Mouse (Mus musculus) heart, embryonic 10.5 days (tissue): Measurements from ENCODE around the gene Ctnna3. TPM values are rescaled to one million over a fixed set of nuclear protein-coding genes. Genes with fewer than 3 reads are reported as not detected.

Experiments
- DNase-seq: peaks from one replicate; pipeline ENCODE4 v3.0.0-alpha.2; 2017; ENCODE audit warnings: low spot score
- H3K27ac ChIP-seq: fragments of 300-500 bp; sonication (generic); 2 replicates; pipeline ENCODE4 v1.5.1; 2016; ENCODE audit warnings: mild to moderate bottlenecking
- H3K27me3 ChIP-seq: fragments of 300-500 bp; sonication (generic); 2 replicates; pipeline ENCODE4 v1.6.1; 2016; ENCODE audit warnings: mild to moderate bottlenecking; ENCODE audit not compliant: poor library complexity, insufficient read depth, severe bottlenecking
- H3K36me3 ChIP-seq: fragments of 300-500 bp; sonication (generic); 2 replicates; pipeline ENCODE4 v1.6.1; 2016; ENCODE audit warnings: mild to moderate bottlenecking, moderate library complexity
- H3K4me1 ChIP-seq: fragments of 300-500 bp; sonication (generic); 2 replicates; pipeline ENCODE4 v1.6.1; 2016; ENCODE audit warnings: mild to moderate bottlenecking
- H3K4me3 ChIP-seq: fragments of 300-500 bp; sonication (generic); 2 replicates; pipeline ENCODE4 v1.5.1; 2016; ENCODE audit warnings: mild to moderate bottlenecking, moderate library complexity
- H3K9me3 ChIP-seq: fragments of 300-500 bp; sonication (generic); 2 replicates; pipeline ENCODE4 v1.6.1; 2016; ENCODE audit warnings: mild to moderate bottlenecking, moderate library complexity
- WGBS: fragments of 180-500 bp; shearing (Covaris S2); methylation state at CpG from one replicate; pipeline ENCODE4 v1.1.7; 2016; 5-methylcytosine and 5-hydroxymethylcytosine counted together
- polyA plus RNA-seq: library from polyadenylated mRNA; unstranded; fragments of >200 nt; fragmentation: Nextera tagmentation; extraction: Ambion mirVana; gene quantifications from 2 replicates; pipeline ENCODE4 v1.2.1, GENCODE M21; 2016

Ctnna3 gene
- polyA plus RNA-seq, 1 experiment from 2014 or later = 14.2 TPM

DNA sequence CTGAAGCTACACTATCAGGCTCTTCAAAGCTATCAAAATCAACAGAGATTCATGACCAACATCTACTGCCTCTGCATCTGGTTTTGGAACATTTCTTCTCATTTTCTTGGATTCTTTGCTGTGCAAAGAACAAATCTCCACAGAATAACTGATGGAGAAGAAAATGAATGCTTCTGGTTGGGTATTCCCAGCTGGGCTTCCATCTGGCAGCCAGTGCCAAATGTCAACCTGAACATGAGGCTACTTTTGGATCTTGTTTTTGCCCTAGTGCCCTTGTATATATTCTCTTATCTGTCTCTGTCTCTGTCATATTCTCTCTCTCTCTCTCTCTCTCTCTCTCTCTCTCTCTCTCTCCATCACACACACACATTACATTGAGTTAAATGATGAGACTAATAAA is 601.0 kb downstream of the Ctnna3 start:
- Histone ChIP-seq H3K4me1 (no peaks in the 10 kb centered on the region), H3K27me3 (no peaks in the 10 kb centered on the region), H3K36me3 (no peaks in the 10 kb centered on the region), H3K9me3 (no peaks in the 10 kb centered on the region), H3K4me3 (no peak overlapping the region), H3K27ac (no peak overlapping the region)
- DNase-seq = no peak

DNA sequence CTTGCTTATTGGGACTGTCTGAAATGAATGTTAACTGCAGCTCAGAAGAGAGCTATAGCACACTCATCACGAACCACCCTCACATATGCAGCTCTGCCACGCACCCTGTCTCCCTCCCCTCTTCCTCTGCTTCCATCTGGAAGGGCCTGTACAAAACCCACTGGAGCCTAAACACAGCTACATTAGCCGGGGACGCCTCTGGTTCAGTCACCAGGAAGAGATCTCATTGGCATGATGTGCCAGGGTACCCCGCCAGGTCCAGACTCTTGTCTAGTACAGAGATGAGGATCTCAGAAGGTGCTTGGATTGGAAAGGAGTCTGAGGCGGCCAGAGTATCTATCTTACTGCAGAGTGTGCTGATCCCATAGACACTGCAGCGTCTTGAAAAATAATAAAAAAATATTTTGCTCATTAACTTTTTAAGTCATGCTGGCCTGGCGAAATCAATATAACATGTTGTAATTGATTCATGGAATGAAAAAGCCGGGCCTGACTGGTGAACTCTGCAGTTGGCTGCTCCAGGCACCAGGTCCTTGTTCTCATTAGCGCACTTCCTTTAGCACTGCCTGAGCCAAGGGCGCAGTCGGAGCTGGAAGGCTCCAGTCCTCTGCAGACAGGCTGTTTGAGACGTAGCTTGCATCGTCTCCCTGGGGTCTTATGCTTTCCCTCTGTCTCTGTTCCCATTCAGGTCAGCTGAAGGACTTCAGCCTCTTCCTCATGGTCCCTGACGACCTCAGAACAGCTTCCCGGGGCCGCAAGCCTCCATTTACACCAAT is 610.0 kb downstream of the Ctnna3 start:
- Histone ChIP-seq H3K36me3 (no peaks in the 10 kb centered on the region), H3K4me3 (no peak overlapping the region), H3K9me3 (no peaks in the 10 kb centered on the region), H3K4me1 (peaks cover 11% of the 10 kb centered on the region; the same call in 1 of the 2 replicates), H3K27ac (0 out of 2 replicates have a peak overlapping the region, but pooled peaks have one; percentile 37), H3K27me3 (no peaks in the 10 kb centered on the region)
- DNase-seq = no peak
- WGBS = 73% methylated on average over 17 of the region's 17 CpGs

DNA sequence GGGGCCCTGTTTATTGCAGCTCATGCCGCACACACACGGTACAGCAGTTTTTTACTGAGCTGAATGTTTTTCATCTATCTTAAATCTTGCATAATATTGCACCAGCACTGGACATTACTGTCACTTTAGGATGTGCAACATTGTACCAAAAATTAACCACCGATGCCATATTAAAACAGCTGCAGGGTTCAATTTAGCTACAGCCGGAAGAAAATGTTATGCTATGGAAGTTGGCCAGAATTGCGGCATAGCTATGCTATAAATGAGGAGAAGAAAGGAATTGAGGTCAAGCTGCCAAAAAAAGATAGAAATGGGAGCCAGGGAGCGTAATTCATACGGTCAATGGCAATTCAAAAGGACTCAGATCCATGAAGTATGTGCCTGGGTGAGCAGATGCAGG is 611.3 kb downstream of the Ctnna3 start:
- DNase-seq = no peak
- Histone ChIP-seq H3K9me3 (no peaks in the 10 kb centered on the region), H3K27ac (no peak overlapping the region), H3K4me3 (no peak overlapping the region), H3K27me3 (no peaks in the 10 kb centered on the region), H3K36me3 (no peaks in the 10 kb centered on the region), H3K4me1 (peaks cover 11% of the 10 kb centered on the region; the same call in 1 of the 2 replicates)
- WGBS = 89% methylated on average over 7 of the region's 7 CpGs

DNA sequence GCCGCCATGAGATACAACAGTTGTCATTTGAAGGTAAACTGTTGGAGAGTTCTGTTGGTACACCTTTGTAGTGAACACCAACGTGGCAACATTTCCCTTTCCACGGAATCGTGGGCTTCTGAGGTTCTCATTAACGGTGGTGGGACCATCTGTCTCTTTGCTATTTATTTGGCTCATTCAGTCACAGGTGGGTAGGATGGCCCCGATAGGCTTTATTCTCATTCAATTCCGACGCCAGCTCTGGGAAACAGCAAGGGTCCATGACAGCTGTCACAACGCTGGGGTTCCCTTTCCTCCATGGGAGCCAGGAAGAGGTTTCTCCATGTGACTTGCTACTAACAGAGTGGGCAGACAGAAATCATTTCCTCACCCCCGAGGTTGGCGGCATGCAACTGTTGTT is 612.0 kb downstream of the Ctnna3 start:
- Histone ChIP-seq H3K9me3 (no peaks in the 10 kb centered on the region), H3K4me3 (no peak overlapping the region), H3K27ac (no peak overlapping the region), H3K36me3 (no peaks in the 10 kb centered on the region), H3K27me3 (no peaks in the 10 kb centered on the region), H3K4me1 (peaks cover 11% of the 10 kb centered on the region; the same call in 1 of the 2 replicates)
- WGBS = 86% methylated on average over 11 of the region's 11 CpGs
- no peak for DNase-seq

DNA sequence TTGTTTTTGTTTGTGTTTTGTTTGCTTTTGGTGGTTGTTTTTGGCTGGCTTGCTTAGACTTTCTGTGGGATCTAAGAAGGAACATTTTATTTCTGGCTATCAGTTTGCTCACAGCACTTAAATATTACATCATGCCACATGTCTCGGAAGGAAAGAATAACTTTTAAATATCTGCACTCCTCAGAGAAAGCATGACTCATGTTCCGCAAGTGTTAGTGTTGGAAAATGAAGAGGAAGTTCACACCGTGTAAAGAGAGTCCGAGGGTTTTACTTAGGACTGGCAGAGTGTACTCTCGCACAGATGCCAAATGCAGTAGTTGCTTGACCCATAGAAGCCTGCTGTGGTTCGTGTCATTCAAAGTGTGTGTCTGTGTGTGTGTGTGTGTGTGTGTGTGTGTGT is 619.3 kb downstream of the Ctnna3 start:
- H3K4me3 ChIP-seq = no peak overlapping the region
- no peaks in the 10 kb centered on the region for H3K27me3 ChIP-seq
- 82% methylated on average over 6 of the region's 6 CpGs for WGBS
- no peaks in the 10 kb centered on the region for H3K4me1 ChIP-seq
- no peak for DNase-seq
- H3K36me3 ChIP-seq = no peaks in the 10 kb centered on the region
- H3K27ac ChIP-seq = no peak overlapping the region
- H3K9me3 ChIP-seq = no peaks in the 10 kb centered on the region

DNA sequence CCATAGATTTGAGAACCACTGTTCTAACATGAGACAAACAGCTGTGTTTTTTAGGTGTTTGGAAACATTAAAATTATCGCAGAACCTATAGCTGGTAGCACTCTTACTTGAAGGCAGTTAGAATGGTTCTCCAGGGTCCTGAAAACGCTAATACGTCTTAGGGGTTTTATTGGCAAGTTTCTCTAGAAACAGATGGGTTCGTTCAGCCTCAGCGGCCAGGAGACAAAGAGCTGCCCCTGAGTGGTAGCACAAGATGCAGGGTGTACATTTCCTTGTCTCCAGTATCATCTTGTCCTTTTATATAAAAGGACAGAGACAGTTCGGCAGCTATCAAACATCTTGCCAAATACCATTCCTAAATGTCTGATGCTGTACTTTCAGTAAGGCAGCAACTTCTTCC is 620.0 kb downstream of the Ctnna3 start:
- no peaks in the 10 kb centered on the region for H3K4me1 ChIP-seq
- H3K27me3 ChIP-seq = no peaks in the 10 kb centered on the region
- no peaks in the 10 kb centered on the region for H3K9me3 ChIP-seq
- H3K36me3 ChIP-seq = no peaks in the 10 kb centered on the region
- WGBS = 85% methylated on average over 6 of the region's 6 CpGs
- DNase-seq = no peak
- no peak overlapping the region for H3K4me3 ChIP-seq
- no peak overlapping the region for H3K27ac ChIP-seq

DNA sequence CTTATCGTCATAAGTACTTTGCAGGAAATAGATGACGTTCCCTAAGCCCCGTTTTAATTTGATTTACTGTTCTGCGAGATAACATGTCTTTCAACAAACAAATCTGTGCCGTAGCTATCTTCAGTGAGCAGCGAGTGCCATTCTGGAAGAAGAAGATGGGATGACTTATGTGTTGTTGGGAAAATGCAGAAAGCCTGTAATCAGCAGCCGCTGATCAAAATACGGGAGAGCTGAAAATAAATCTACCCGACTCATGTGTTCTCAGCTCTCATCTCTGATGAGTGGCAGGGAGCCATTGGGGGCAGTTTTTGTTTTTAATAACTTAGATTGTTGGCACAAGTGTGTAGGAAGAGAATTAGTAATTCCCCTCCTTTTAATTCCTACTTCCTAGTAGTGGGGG is 633.8 kb downstream of the Ctnna3 start:
- no peak overlapping the region for H3K4me3 ChIP-seq
- no peaks in the 10 kb centered on the region for H3K36me3 ChIP-seq
- H3K4me1 ChIP-seq = peaks cover under 1% of the 10 kb centered on the region; the same call in 1 of the 2 replicates
- no peak for DNase-seq
- WGBS = 74% methylated on average over 9 of the region's 9 CpGs
- no peak overlapping the region for H3K27ac ChIP-seq
- no peaks in the 10 kb centered on the region for H3K9me3 ChIP-seq
- H3K27me3 ChIP-seq = no peaks in the 10 kb centered on the region

DNA sequence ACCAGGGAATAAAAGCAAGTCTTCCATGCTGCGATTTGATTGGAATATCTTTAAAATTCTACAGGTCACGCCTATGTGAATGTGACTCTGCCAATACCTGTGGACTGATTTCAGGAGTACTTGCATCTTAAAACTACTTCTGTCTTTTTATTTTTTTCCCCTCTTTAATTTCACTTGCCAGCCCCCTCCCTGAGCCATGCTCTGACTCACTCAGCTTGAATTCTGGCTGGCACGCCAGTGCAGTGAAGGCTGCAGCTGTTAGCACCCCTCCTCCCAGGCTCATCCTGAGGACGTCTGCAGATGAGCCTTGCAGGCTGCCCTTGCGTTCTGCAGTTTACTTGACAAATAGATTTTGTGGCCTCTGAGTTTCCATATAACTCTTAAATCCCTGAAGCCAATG is 646.0 kb downstream of the Ctnna3 start:
- Histone ChIP-seq H3K27me3 (no peaks in the 10 kb centered on the region), H3K36me3 (no peaks in the 10 kb centered on the region), H3K4me1 (peaks cover 10% of the 10 kb centered on the region; the same call in 1 of the 2 replicates), H3K4me3 (no peak overlapping the region), H3K27ac (no peak overlapping the region), H3K9me3 (no peaks in the 10 kb centered on the region)
- no peak for DNase-seq
- WGBS = 37% methylated on average over 5 of the region's 5 CpGs

DNA sequence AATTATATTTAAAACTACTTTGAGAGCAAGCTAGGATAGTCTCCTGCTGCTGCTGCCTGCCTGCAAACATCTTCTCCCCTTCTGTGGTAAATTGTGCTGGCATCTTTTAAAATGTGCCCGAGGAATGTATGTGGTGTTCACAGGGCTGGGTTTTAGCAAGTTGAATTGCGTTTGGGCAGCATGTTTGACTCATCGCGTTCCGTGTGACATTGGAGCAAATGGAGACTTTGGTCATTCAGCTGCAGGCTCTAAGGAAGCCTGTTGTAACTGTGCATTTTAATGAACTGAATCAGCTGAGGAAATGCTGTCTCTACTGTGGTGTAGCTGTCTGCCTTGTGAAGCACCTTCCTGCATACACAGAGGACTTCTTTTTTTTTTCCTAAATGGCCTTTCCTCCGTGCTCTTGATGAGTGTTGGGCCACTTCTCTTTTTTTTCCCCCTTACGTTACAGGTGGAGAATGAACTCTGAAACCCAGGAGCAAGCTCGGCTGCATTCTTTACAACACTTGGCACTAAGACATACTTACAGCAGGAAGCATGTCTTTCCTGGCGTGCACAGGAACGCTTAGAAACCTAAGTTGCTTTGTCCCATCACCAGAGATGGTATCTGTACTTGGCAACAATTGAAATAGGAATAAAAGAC is 646.6 kb downstream of the Ctnna3 start:
- no peak overlapping the region for H3K4me3 ChIP-seq
- WGBS = 52% methylated on average over 10 of the region's 10 CpGs
- H3K4me1 ChIP-seq = peaks cover 10% of the 10 kb centered on the region; the same call in 1 of the 2 replicates
- no peaks in the 10 kb centered on the region for H3K9me3 ChIP-seq
- no peak for DNase-seq
- no peaks in the 10 kb centered on the region for H3K27me3 ChIP-seq
- H3K27ac ChIP-seq = no peak overlapping the region
- no peaks in the 10 kb centered on the region for H3K36me3 ChIP-seq

DNA sequence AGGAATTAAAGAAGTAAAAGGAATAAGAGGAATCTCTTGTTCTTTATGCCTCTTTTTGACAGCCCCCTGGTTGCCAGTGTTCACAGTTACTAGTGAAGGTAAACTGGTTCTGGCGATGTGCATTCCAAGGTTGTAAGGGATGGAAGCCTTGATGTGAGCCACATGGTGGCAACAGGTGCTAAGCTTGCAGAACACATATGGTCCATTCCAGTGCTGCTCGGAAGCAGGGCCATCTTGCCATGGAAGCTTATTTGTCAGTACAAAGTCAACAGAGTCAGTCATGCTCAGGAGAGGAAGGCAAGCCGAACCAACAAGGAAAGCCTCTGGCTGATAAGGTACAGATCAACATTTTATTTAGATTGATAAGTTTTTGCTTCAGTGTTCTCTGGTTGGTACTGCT is 652.4 kb downstream of the Ctnna3 start:
- Histone ChIP-seq H3K36me3 (no peaks in the 10 kb centered on the region), H3K4me1 (peaks cover 9% of the 10 kb centered on the region), H3K27ac (no peak overlapping the region), H3K4me3 (no peak overlapping the region), H3K27me3 (0 out of 2 replicates have a peak, but pooled peaks cover 4% of the 10 kb centered on the region), H3K9me3 (no peaks in the 10 kb centered on the region)
- WGBS = 77% methylated on average over 3 of the region's 3 CpGs
- DNase-seq = no peak

DNA sequence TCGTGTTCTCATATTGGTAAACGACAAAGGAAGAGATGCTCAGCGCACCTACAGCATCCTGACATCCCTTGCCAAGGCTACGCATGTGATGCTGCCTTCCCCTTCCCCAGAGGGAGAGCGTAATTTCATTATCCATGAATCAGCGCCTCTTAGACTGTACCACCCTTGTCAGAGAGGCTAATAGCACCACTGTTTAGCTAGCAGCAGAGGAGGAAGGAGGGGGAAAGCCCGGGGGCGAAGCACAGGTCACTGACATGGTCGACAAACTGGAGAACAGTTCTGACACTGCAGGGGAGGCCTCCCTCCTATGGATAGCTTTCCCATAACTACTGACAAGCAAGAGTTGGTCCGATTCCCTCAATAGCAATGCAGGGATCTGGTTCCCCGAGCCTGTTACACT is 653.9 kb downstream of the Ctnna3 start:
- no peak for DNase-seq
- Histone ChIP-seq H3K9me3 (no peaks in the 10 kb centered on the region), H3K4me3 (no peak overlapping the region), H3K27me3 (peaks cover 14% of the 10 kb centered on the region), H3K27ac (no peak overlapping the region), H3K36me3 (no peaks in the 10 kb centered on the region), H3K4me1 (peaks cover 12% of the 10 kb centered on the region)
- 62% methylated on average over 11 of the region's 11 CpGs for WGBS

DNA sequence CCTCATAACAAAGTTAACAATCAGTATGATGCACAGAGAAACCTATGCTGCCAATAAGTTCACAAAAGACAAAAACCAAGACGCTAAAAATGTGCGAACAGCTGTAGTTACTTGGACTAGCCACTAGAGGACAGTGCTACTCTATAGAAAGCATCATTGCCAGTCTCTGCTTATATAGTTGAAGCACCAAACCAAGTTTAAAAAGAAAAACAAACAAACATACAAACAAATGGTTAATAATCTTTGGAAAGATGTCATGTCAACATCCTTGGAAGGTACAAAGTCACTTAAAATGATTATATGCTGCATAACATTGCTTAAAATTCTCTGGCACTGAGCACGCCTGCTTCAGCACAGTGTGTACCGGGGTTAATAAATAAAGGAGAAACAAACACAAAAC is 654.6 kb downstream of the Ctnna3 start:
- no peak for DNase-seq
- H3K9me3 ChIP-seq = no peaks in the 10 kb centered on the region
- no peak overlapping the region for H3K4me3 ChIP-seq
- 47% methylated on average over 4 of the region's 4 CpGs for WGBS
- no peaks in the 10 kb centered on the region for H3K36me3 ChIP-seq
- peaks cover 12% of the 10 kb centered on the region for H3K4me1 ChIP-seq
- H3K27me3 ChIP-seq = peaks cover 19% of the 10 kb centered on the region
- no peak overlapping the region for H3K27ac ChIP-seq

DNA sequence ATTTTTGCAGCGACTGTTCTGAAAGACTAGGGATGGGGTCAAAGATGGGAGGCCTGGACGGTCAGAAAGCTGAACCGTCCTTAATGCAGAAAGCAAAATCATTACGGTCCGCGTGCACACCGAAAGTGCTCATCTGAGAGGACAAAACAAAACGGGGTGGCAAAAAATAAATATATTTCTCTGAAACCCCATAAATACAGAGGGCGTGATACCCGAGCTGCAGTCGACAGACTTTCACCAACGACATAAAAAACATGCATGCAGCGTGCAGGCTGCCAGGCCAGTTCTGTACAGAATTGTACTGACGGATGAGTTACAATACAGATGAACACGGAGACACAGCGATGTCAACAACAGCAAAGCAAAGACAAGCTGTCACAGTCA is 656.3 kb downstream of the Ctnna3 start:
- Histone ChIP-seq H3K27me3 (peaks cover 19% of the 10 kb centered on the region), H3K36me3 (no peaks in the 10 kb centered on the region), H3K9me3 (no peaks in the 10 kb centered on the region), H3K4me3 (no peak overlapping the region), H3K27ac (no peak overlapping the region), H3K4me1 (peaks cover 12% of the 10 kb centered on the region)
- DNase-seq = no peak
- WGBS = 72% methylated on average over 16 of the region's 16 CpGs
